Mouse (Mus musculus) limb, embryonic 15.5 days (tissue): ENCODE measurements around the gene Adcy7. TPM values are rescaled to one million over a fixed set of nuclear protein-coding genes. Genes with fewer than 3 reads are reported as not detected.

Experiments used
- ATAC-seq: fragments of 200-750 bp; cut with Nextera tagmentation; 2 replicates; pipeline ENCODE4 v1.8.0; 2017; ENCODE audit warnings: low read depth, moderate TSS enrichment; ENCODE audit not compliant: insufficient number of reproducible peaks, low FRiP score, low TSS enrichment
- H3K27ac ChIP-seq: fragments of 300-500 bp; sonication (generic); 2 replicates; pipeline ENCODE4 v1.5.1; 2015; ENCODE audit warnings: moderate library complexity, mild to moderate bottlenecking, inconsistent platforms
- H3K27me3 ChIP-seq: fragments of 300-500 bp; sonication (generic); 2 replicates; pipeline ENCODE4 v1.6.1; 2015; ENCODE audit warnings: inconsistent platforms
- H3K36me3 ChIP-seq: fragments of 300-500 bp; sonication (generic); 2 replicates; pipeline ENCODE4 v1.6.1; 2015; ENCODE audit warnings: inconsistent platforms
- H3K4me1 ChIP-seq: fragments of 300-500 bp; sonication (generic); 2 replicates; pipeline ENCODE4 v1.6.1; 2015; ENCODE audit warnings: inconsistent platforms
- H3K4me2 ChIP-seq: fragments of 300-500 bp; sonication (generic); 2 replicates; pipeline ENCODE4 v1.6.1; 2015; ENCODE audit warnings: mild to moderate bottlenecking, inconsistent platforms
- H3K4me3 ChIP-seq: fragments of 300-500 bp; sonication (generic); 2 replicates; pipeline ENCODE4 v1.5.1; 2015; ENCODE audit warnings: mild to moderate bottlenecking, inconsistent platforms
- H3K9ac ChIP-seq: fragments of 300-500 bp; sonication (generic); 2 replicates; pipeline ENCODE4 v1.6.1; 2015; ENCODE audit warnings: inconsistent platforms
- H3K9me3 ChIP-seq: fragments of 300-500 bp; sonication (generic); 2 replicates; pipeline ENCODE4 v1.6.1; 2016; ENCODE audit warnings: inconsistent platforms
- WGBS: fragments of 180-500 bp; shearing (Covaris S2); methylation state at CpG from one replicate; pipeline ENCODE4 v1.1.7; 2015; 5-methylcytosine and 5-hydroxymethylcytosine counted together
- polyA plus RNA-seq: library from polyadenylated mRNA; unstranded; fragments of >200 nt; fragmentation: Nextera tagmentation; extraction: Ambion mirVana; gene quantifications from 2 replicates; pipeline ENCODE4 v1.2.1, GENCODE M21; 2015

The Adcy7 gene
- polyA plus RNA-seq, 1 experiment from 2014 or later, result 7.3 TPM

- H3K27me3 ChIP-seq, result no peaks in the 10 kb centered on the region
- no peak overlapping the region for H3K4me2 ChIP-seq
- no peaks in the 10 kb centered on the region for H3K9me3 ChIP-seq
- no peak overlapping the region for H3K9ac ChIP-seq
- no peak for ATAC-seq
- H3K4me3 ChIP-seq, result no peak overlapping the region
- peaks cover 5% of the 10 kb centered on the region for H3K4me1 ChIP-seq
- no peaks in the 10 kb centered on the region for H3K36me3 ChIP-seq
- H3K27ac ChIP-seq, result no peak overlapping the region
- WGBS, result 71% methylated on average over 14 of the region's 14 CpGs
Measured at GRCm38 (mm10) chr8:88306511-88306910, 34.3 kb downstream of the Adcy7 start.

DNA sequence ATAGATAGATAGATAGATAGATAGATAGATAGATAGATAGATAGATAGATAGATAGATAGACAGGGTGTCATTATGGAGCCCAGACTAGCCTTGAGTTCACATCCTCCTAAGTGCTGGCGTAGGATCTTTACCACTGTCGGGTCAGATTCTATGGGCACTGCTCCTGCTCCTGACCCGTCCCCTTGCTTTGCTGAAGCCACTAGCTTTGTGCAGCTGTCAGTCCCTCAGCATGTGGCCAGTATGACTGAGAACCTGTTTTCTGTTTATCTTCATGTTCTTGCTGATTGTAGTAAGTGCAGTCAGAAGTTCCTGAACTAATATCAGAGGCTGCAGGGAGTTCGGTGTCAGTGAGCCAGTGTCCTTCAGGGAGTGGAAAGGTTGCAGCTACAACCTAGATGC is 35.5 kb downstream of the Adcy7 start:
- H3K4me1 ChIP-seq, result no peaks in the 10 kb centered on the region
- WGBS, result 91% methylated on average over 4 of the region's 4 CpGs
- H3K4me3 ChIP-seq, result no peak overlapping the region
- H3K27ac ChIP-seq, result no peak overlapping the region
- no peaks in the 10 kb centered on the region for H3K27me3 ChIP-seq
- ATAC-seq, result no peak
- no peak overlapping the region for H3K4me2 ChIP-seq
- H3K9ac ChIP-seq, result no peak overlapping the region
- no peaks in the 10 kb centered on the region for H3K36me3 ChIP-seq
- H3K9me3 ChIP-seq, result no peaks in the 10 kb centered on the region

- Histone ChIP-seq H3K9ac (no peak overlapping the region), H3K4me2 (no peak overlapping the region), H3K9me3 (no peaks in the 10 kb centered on the region), H3K27ac (no peak overlapping the region), H3K4me3 (no peak overlapping the region), H3K4me1 (no peaks in the 10 kb centered on the region), H3K27me3 (no peaks in the 10 kb centered on the region), H3K36me3 (no peaks in the 10 kb centered on the region)
- no peak for ATAC-seq
- 71% methylated on average over 10 of the region's 10 CpGs for WGBS
Measured at GRCm38 (mm10) chr8:88309274-88309873, 37.2 kb downstream of the Adcy7 start.

GRCm38 (mm10) chr8:88309881-88310280 is 37.7 kb downstream of the Adcy7 start:
- no peaks in the 10 kb centered on the region for H3K4me1 ChIP-seq
- H3K9me3 ChIP-seq, result no peaks in the 10 kb centered on the region
- no peak overlapping the region for H3K27ac ChIP-seq
- no peaks in the 10 kb centered on the region for H3K36me3 ChIP-seq
- WGBS, result 95% methylated on average over 7 of the region's 7 CpGs
- H3K27me3 ChIP-seq, result no peaks in the 10 kb centered on the region
- ATAC-seq, result no peak
- H3K4me3 ChIP-seq, result no peak overlapping the region
- no peak overlapping the region for H3K4me2 ChIP-seq
- H3K9ac ChIP-seq, result no peak overlapping the region

- no peak for ATAC-seq
- H3K4me1 ChIP-seq, result 0 out of 2 replicates have a peak, but pooled peaks cover 1% of the 10 kb centered on the region
- no peaks in the 10 kb centered on the region for H3K27me3 ChIP-seq
- no peak overlapping the region for H3K4me3 ChIP-seq
- H3K9me3 ChIP-seq, result no peaks in the 10 kb centered on the region
- H3K9ac ChIP-seq, result no peak overlapping the region
- no peak overlapping the region for H3K4me2 ChIP-seq
- H3K27ac ChIP-seq, result no peak overlapping the region
- H3K36me3 ChIP-seq, result no peaks in the 10 kb centered on the region
- WGBS, result 91% methylated on average over 13 of the region's 13 CpGs
Measured at GRCm38 (mm10) chr8:88310286-88310685, 38.1 kb downstream of the Adcy7 start.

GRCm38 (mm10) chr8:88312966-88313365 is 40.8 kb downstream of the Adcy7 start:
- Histone ChIP-seq H3K9ac (no peak overlapping the region), H3K36me3 (no peaks in the 10 kb centered on the region), H3K4me1 (peaks cover 27% of the 10 kb centered on the region), H3K9me3 (no peaks in the 10 kb centered on the region), H3K27me3 (no peaks in the 10 kb centered on the region), H3K4me2 (no peak overlapping the region), H3K4me3 (no peak overlapping the region), H3K27ac (no peak overlapping the region)
- no peak for ATAC-seq
- WGBS, result 67% methylated on average over 8 of the region's 8 CpGs

DNA sequence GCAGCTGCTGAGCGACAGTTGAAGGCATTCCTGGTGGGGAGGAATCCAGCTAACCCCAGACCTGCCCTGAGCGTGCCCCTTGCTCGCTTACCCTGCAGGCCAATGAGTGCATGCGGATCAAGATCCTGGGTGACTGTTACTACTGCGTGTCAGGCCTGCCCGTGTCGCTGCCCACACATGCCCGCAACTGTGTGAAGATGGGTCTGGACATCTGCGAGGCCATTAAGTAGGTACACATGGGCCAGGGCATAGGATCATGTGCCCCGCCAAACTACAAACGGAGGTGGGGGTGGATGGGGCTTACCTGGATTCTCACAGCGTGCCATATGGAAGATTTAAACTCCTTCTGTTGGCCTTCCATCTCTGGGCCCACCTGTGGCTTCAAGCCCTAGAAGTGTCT is 41.8 kb downstream of the Adcy7 start:
- WGBS, result 88% methylated on average over 12 of the region's 12 CpGs
- Histone ChIP-seq H3K9me3 (no peaks in the 10 kb centered on the region), H3K9ac (no peak overlapping the region), H3K4me3 (no peak overlapping the region), H3K27me3 (no peaks in the 10 kb centered on the region), H3K4me2 (no peak overlapping the region), H3K4me1 (peaks cover 27% of the 10 kb centered on the region), H3K27ac (no peak overlapping the region), H3K36me3 (no peaks in the 10 kb centered on the region)
- ATAC-seq, result no peak

DNA sequence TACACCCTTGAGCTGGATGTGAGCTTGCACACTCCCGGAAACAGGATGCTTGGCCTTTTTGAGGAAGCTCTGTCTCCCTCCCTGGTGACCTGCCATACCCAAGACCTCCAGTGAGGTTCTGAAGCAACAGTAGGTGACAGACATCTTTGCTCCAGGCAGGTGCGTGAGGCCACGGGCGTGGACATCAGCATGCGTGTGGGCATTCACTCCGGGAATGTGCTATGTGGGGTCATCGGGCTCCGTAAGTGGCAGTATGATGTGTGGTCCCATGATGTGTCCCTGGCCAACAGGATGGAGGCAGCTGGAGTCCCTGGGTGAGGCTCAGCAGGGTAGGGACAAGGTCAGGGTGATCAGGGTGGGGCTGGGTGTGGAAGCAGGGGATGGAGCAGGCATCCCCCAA is 43.1 kb downstream of the Adcy7 start:
- no peak for ATAC-seq
- Histone ChIP-seq H3K9ac (no peak overlapping the region), H3K4me3 (no peak overlapping the region), H3K4me2 (no peak overlapping the region), H3K36me3 (no peaks in the 10 kb centered on the region), H3K27me3 (no peaks in the 10 kb centered on the region), H3K9me3 (no peaks in the 10 kb centered on the region), H3K4me1 (peaks cover 27% of the 10 kb centered on the region), H3K27ac (no peak overlapping the region)
- 93% methylated on average over 8 of the region's 8 CpGs for WGBS

DNA sequence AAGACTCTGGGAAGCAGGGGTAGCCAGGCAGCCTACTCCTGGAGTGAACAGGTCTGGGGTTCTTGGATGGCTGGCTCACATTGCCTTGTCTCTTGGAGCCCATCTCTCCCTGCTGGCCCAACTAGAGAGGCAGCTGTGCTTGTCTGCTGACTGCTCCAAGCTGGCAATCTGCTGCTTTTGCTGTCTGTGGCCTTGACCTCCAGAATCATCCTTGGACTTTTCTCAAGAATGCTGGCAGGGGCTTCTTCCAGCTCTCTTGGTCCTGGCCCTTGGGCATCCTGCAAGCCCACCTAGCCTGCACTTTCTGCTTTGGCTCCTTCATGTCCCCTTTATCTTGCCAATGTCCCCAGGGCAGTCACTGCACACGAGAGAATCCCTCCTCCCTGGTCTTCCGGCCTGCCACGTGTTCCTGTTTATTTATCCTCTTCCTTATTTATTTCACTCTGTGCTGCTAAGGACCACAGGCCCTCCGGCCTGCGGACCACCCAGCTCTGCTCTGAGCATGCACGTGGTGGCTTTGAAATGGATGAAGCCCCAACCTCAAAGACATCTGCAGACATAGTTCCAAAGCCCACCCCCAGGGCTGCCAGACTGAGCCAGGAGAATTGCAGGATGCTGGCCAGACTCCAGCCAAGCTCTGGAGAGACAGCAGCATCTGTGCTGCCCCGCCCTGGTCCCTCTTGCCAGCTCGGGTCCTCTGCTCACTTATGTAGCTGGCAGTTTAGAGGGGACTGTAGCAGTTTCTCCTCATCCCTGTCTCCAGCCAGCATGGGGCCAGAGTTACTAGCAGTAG is 44.1 kb downstream of the Adcy7 start:
- Histone ChIP-seq H3K36me3 (no peaks in the 10 kb centered on the region), H3K9ac (no peak overlapping the region), H3K9me3 (no peaks in the 10 kb centered on the region), H3K4me3 (no peak overlapping the region), H3K27ac (peak overlapping the region; percentile 79), H3K27me3 (no peaks in the 10 kb centered on the region), H3K4me1 (peaks cover 27% of the 10 kb centered on the region), H3K4me2 (no peak overlapping the region)
- peak; percentile 41; the same call in 1 of the 2 replicates for ATAC-seq
- WGBS, result 18% methylated on average over 8 of the region's 8 CpGs

GRCm38 (mm10) chr8:88317341-88317740 is 45.1 kb downstream of the Adcy7 start:
- Histone ChIP-seq H3K27ac (peak overlapping the region; percentile 79), H3K4me3 (no peak overlapping the region), H3K9me3 (no peaks in the 10 kb centered on the region), H3K9ac (no peak overlapping the region), H3K4me2 (no peak overlapping the region), H3K27me3 (no peaks in the 10 kb centered on the region), H3K4me1 (peaks cover 27% of the 10 kb centered on the region), H3K36me3 (no peaks in the 10 kb centered on the region)
- no peak for ATAC-seq
- WGBS, result 27% methylated on average over 5 of the region's 5 CpGs

DNA sequence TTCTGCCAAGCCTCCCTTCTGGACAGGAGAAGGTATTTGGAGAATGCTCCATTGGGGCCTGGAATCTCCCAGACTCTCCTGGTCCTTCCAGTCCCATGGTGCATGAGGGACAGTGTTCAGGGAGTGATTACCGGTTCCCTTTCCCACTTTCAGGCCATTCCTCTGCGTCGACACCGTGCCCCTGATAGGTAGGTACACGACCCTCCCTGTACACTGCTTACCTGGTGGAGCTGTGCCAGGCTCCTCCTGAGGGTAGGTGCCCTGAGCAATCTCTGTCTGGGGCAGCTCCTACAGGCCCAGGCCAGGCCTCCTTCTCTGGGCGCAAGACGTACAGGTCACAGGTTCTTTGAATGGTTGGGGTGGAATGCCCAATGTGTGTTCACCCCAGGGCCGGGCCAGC is 45.9 kb downstream of the Adcy7 start:
- no peak overlapping the region for H3K4me2 ChIP-seq
- no peaks in the 10 kb centered on the region for H3K27me3 ChIP-seq
- H3K27ac ChIP-seq, result no peak overlapping the region
- 90% methylated on average over 8 of the region's 8 CpGs for WGBS
- no peaks in the 10 kb centered on the region for H3K9me3 ChIP-seq
- peaks cover 27% of the 10 kb centered on the region for H3K4me1 ChIP-seq
- no peaks in the 10 kb centered on the region for H3K36me3 ChIP-seq
- H3K9ac ChIP-seq, result no peak overlapping the region
- no peak overlapping the region for H3K4me3 ChIP-seq
- no peak for ATAC-seq

DNA sequence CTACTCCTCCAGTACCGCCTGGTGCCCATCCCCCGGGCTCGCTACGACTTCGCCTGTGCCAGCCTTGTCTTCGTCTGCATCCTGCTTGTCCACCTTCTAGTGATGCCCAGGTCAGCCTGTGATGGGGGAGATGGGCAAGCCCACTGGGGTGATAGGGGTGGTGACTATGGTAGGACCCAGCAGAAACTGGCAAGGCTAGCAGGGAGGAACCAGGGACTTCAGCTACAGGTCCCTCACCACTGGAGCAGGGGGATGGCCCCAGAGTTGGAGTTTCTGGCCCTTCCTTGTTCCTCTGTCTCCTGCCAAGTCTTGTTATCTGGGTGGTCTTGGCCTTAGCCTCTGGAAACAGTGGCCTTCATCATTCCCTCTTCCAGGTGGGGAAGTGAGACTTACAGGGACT is 47.9 kb downstream of the Adcy7 start:
- H3K27me3 ChIP-seq, result no peaks in the 10 kb centered on the region
- 92% methylated on average over 6 of the region's 6 CpGs for WGBS
- H3K4me2 ChIP-seq, result no peak overlapping the region
- ATAC-seq, result no peak
- peaks cover 27% of the 10 kb centered on the region for H3K4me1 ChIP-seq
- no peak overlapping the region for H3K9ac ChIP-seq
- H3K36me3 ChIP-seq, result peaks cover 6% of the 10 kb centered on the region
- H3K4me3 ChIP-seq, result no peak overlapping the region
- H3K9me3 ChIP-seq, result no peaks in the 10 kb centered on the region
- no peak overlapping the region for H3K27ac ChIP-seq
